Mouse (Mus musculus): ENCODE data around the gene Camta1.

The Camta1 gene

DNA sequence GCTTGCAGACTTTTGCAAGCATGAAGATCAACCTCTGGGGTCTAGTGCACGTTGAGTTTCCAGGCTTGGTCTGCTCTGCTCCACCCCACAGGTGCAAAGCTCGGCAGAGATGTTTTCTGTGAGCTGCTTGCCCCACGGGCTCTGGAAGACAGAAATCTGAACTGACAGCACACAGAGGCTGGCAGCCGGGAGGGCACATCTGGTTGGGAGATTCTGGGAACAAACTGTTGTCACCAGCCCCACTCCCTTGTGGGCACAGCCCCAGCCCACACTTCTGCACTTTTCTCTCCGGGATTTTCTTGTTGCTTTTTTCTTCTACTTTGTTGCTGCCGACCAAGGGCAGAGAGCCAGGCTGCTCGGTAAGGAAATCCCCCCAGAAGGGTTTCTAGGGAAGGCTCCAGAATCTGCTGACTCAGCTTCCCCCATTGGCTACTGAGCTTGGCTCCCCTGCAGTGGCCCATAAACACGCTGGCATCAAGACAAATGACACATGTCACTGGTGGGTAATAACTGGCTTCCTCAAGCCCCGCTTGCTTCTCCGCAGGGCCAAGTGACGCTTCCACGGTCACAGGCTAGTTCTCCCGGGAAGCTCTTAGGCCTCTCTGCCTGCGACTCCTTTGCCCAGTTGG, 597.8 kb downstream of the Camta1 start:
- no peak for DNase-seq (ENCODE audit: low spot score in 2 of 2)

- no peak for DNase-seq (ENCODE audit: low spot score in 2 of 2)
Observed at GRCm38 (mm10) chr4:151263052-151263451, 598.6 kb downstream of the Camta1 start.

DNA sequence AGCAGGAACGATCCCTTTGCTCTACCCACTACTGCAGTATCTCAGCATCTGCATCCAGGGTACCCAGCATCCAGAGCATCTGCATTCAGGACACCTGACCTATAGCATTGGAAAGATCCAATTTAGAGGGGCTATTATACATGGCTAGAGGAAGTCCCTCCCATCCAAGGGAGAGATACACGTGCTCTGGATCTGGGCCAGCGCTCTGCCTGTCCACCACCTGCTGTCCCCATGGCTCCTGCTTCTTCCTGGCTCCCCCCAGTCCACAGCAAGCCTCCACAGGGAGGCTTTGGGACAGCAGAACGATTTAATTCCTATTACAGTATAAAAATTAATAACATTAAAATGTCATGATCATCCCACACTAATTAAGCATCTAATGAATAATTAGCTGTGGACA, 605.1 kb downstream of the Camta1 start:
- no peak for DNase-seq (ENCODE audit: low spot score in 2 of 2)

DNA sequence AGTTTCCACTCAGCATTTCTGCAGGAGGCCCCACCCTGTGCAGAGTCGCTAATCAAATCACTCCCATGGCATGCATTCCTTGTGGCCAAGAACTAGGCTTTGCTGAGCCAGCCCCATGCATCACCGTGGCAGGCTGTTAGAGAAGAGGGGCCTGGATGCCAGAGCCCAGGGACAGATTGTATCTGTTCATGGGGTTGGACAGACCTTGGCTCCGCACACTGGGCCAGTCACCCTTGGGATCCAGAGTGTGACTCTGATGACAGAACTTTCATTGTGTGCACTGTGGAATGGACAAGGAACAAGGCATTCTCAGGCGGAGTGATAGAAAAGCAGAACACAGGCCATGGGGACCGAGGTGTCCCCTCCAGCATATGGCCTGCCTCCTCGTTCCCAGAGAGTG, 610.9 kb downstream of the Camta1 start:
- DNase-seq (ENCODE audit: low spot score in 2 of 2): no peak

DNA sequence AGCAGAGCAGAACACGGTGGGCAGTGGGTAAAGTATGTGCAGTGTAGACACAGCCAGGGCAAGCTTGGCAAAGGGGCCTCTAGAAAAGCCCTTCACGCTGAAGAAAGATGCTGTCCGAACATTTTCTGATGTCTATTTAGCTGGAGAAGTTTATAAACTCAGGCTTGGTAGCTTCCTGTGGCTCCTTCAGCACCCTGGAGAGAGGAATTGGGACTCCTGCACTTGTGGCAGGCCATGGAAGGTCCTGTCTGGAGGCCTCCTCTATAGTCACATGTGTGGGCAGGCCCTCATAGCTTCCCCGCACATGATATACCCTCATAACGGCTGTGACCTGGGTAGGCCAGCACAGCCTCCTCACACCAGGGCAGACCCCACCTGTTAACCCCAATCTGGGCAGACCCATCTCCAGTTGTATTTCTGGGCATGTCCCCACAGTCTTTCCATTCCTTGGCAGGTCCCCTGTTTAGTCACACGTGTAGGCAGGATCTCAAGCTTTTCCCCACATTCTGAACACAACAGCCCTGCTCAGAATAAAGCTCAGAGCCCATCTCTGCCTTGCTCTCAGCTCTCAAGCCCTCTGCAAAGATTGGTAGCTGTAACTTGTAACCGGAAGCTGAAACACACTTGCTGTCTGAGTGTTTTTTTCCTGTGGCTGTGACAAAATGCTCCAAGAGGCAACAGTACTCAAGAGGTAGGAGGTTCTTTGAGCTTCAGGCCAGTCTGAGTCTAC, 616.4 kb downstream of the Camta1 start:
- no peak for DNase-seq (ENCODE audit: low spot score in 2 of 2)

DNA sequence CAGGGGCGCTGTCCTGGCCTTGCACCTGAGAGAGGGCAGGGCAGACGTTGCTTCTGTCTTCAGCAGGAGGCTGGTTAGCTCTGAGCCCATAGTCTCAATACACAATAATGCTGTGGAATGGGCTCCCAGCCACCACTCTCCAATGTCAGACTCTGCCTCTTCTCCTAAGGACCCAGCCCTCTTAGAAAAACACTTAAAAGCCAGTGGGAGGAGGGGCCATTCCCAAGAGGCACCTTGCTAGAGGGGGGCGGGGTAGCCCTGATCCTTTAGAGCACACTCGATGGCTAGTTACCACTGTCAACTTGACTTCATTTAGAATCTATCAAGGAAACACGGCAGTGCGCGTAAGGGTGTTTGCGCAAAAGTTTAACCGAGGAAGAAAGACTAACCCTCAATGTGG, 618.2 kb downstream of the Camta1 start:
- DNase-seq (ENCODE audit: low spot score in 2 of 2): no peak

DNA sequence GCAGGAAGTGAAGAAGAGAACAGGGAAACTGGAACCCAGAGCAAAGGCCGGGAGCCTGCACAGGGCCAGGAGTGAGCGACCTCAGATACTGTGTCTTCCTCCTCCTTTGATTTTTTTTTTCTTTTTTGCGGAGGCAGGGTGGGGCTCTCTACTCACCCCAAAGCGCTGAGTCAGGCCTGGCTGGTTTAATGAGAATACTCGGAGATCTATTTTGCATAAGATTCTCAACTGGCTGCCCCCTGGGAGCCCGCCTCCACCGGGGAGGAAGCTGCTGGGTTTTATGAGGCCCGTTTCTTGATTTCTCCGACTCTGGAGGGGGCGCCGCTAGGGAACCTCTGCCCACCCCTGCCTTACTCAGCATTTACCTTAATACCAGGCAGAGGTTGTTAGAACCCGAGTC, 618.9 kb downstream of the Camta1 start:
- no peak for DNase-seq (ENCODE audit: low spot score in 2 of 2)

DNA sequence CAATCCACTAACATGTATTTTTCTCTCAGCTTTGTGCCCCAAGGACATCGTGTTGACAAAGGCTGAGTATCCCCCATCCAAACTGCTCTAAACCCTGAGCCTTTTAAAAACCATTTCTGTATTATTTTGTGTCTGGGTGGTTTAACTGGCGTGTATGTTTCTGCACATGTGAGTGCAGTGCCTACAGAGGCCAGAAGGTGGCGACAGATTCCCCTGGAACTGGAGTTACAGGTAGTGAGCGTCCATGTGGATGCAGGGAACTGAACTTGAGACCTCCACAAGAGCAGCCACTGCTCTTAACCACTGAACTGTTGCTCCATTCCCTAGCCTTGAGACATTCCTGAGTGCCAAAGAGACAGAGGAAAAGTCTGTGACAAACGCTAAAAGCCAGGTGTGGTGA, 621.2 kb downstream of the Camta1 start:
- DNase-seq (ENCODE audit: low spot score in 2 of 2): no peak

DNA sequence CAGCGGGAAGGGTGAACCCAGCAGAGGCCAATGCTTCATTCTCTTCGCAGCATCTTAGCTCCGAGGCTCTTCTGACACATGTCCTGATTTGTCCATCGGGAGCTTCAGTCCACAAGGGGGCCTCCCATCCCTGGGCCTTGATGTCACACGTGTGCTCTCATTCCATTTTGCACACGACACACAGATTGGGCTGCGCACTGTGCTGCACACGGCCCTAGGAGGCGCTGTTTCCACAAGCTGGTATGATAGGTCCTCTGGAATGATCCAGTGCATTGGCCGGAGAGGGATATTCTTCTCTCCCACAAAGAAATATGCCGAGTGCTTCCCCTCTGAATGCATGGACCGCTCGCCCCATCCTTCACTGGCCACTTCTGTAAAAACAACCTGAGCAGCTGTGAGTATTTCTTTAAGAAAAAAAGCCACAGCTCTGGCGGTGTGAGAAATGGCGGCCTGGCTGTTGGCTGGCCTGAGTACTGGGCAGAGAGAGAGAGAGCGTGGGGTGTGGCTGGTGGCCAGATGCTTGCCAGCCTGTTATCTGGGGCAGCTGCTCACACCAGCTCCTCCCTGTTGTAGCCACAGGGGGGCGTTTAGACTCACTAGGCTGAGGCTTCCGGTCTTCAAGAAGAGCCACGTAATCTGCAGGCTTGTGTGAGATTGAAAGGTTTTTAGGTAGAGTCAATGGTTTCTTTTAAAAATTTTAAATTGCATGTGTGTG, 622.5 kb downstream of the Camta1 start:
- DNase-seq (ENCODE audit: low spot score in 2 of 2): no peak

- no peak for DNase-seq (ENCODE audit: low spot score in 2 of 2)
Observed at GRCm38 (mm10) chr4:151237501-151237900, 624.2 kb downstream of the Camta1 start.

GRCm38 (mm10) chr4:151234981-151235380, 626.7 kb downstream of the Camta1 start:
- DNase-seq (ENCODE audit: low spot score in 2 of 2): no peak

DNA sequence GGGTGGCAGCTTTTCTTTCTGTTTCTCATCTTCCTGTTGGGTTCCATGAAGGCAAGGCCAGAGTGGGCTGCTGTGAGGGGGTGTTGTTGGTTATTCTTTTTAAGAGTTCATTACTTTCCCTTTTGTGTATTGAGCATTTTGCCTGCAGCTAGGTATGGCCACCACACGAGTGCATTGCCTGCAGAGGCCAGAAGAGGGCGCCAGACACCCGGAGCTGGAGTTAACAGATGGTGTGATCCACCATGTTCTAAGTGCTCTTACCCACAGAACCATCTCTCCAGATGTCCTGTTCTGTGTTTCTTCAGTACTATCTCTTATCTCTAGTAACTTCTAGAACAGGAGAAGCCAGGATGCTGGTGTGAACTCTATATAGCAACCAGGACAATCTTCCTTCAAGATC, 629.6 kb downstream of the Camta1 start:
- DNase-seq (ENCODE audit: low spot score in 2 of 2): no peak

DNA sequence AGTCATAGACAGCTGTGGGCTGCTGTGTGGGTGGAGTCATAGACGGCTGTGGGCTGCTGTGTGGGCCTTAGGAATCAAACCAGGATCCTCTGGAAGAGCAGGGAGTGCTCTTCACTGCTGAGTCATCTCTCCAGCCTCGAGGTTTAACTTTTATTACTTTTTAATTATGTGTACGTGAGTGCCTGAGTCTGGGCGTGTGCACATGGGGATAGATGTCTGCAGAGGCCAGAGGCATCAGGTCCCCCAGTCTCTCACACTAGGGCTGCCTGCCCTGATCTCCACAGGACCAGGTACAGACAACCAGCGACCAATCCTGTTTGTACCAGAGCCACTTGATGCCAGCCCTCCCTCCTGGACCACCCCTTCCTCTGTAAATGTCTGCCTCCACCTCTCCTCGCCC, 632.6 kb downstream of the Camta1 start:
- DNase-seq (ENCODE audit: low spot score in 2 of 2): no peak

GRCm38 (mm10) chr4:151226496-151226895, 635.2 kb downstream of the Camta1 start:
- DNase-seq (ENCODE audit: low spot score in 2 of 2): no peak

GRCm38 (mm10) chr4:151224017-151224416, 637.7 kb downstream of the Camta1 start:
- no peak for DNase-seq (ENCODE audit: low spot score in 2 of 2)

DNA sequence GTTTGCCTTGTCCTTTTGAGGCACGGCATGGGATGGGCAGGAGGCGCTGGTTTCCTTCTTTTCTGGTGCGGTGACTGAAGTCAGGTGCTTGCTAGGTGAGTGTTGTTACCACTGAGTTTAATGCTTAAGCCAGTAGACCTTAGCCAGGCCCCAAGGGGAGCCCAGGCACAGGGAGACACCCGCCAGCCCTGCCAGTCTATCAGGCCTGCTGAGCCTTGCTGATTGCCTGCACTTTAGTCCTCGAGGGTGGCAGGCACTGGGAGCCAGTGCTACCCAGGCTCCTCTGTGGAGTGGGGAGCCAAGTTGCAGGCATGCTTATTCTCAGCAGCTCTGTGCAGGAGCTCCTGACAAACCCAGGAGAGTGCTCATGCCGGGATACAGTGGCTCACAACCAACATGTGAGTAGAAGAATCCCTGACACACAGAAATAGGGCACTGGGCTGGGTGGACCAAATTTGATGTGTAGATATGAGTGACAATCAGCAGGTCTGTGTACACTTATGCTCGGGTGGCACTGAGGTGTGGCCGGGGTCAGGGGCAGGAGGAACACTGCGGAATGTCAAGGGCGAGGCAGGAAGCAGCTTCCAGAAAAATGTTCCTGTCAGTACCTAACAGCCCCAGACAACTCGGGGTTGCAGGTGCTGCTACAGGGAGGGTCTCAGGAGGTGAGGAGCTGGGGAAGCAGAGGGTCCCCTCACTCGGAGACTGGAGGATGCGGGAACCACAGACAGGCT, 638.2 kb downstream of the Camta1 start:
- DNase-seq (ENCODE audit: low spot score in 2 of 2): no peak

DNA sequence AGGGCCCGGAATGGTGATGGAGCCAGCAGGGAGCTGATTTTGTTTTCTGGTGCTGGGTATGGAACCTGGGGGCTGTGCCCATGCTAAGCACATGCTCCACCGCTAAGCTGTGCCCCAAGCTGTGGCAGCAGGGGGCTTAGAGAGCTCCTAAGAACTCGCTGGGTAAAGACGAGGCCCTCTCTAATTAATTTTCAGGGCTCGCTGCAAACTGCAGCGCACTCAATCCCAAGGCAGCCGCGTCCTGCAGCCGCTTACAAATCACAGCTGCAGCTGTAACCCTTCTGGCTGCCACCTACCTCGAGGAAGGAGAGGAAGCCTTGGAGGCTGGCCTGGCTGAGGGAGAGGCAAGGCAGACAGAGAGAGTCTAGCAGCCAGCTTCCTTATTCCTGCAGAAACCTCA, 639.0 kb downstream of the Camta1 start:
- DNase-seq (ENCODE audit: low spot score in 2 of 2): no peak

- no peak for DNase-seq (ENCODE audit: low spot score in 2 of 2)
Observed at GRCm38 (mm10) chr4:151216553-151217292, 645.0 kb downstream of the Camta1 start.

DNA sequence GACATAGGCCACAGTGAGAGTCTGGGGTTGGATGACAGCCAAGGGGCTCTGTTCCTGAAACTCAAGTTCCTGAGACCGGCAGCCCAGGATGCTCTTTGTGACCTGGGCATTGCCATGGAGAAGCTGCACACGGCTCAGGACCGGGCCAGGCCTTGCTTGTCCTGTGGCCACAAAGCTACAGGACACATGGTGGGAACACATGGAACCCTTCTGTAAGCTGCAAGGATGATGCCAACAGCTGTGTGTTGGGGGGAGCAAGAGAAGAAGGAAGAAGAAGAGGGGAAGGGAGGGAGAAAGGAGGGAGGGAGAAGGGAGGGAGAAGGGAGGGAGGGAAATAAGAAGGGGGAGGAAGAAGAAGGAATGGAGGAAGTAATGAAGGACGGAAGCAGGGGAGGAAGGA, 645.8 kb downstream of the Camta1 start:
- DNase-seq (ENCODE audit: low spot score in 2 of 2): no peak

DNA sequence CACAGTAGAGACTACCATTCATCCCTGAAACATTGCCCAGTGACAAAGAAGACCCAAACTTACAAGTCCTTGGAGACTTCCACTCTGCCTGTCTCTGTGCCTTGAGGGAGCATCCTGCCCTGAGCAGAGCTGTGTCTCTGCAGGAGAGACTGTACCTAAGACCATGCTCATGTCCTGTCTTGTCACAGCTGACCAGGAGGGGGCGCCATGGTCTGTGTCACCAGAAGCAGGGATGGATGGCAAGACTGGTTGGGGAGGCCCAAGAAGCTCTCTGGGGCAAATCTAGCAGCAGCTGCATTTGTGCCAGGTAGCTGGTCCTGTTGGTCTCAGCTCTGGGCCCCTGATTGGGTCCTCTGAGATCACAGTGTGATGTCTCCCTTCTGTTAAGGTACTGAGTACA, 646.5 kb downstream of the Camta1 start:
- no peak for DNase-seq (ENCODE audit: low spot score in 2 of 2)

DNA sequence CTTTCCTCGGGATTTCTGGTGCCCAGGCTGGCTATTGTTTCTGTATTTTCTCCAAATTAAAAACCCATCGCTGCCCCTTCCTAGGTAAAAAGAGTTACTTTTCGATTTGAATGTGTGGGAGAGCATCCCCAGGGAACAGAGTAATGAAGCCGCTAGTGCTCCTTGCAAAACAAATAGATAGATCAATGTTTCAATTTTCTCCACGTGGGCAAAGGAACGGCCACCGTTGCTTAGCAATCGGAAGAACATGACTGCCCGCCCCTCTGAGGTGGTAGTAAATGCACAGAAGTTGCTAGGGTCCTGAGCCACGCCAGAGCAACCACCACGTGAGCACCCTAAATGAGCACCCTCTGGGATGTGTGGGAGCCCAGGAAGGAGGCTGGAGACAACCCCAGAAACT, 648.2 kb downstream of the Camta1 start:
- no peak for DNase-seq (ENCODE audit: low spot score in 2 of 2)

DNA sequence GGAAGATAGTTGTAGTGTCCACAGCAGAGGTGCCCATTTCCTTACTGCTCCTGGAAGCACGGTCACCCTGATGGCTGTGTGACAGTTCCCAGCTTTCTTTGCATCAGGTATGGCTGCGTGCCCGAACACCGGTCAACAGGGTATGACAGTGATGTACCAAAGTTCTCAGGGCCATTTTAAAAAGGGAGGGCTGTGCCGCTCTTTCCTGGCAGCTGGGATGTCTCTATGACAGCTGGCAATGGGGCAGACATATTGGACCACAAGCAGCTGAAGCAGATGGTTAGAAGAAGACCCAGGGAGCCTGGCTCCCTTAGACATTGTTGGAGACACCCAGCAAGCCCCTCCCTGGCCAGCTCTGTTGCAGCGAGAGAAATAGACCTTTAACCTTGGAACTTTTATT, 649.7 kb downstream of the Camta1 start:
- no peak for DNase-seq (ENCODE audit: low spot score in 2 of 2)

Measured in spleen, postnatal 14 days (tissue).